Mouse (Mus musculus) forebrain, embryonic 13.5 days (tissue): ENCODE measurements around the gene Map1b. TPM values are rescaled to one million over a fixed set of nuclear protein-coding genes. Genes with fewer than 3 reads are reported as not detected.

Experiments used
- ATAC-seq: fragments of 200-750 bp; cut with Nextera tagmentation; 2 replicates; pipeline ENCODE4 v1.8.0; 2017
- H3K27ac ChIP-seq: fragments of 300-500 bp; sonication (generic); 2 replicates; pipeline ENCODE4 v1.5.1; 2015; ENCODE audit warnings: inconsistent platforms, mild to moderate bottlenecking, moderate library complexity
- H3K27me3 ChIP-seq: fragments of 300-500 bp; sonication (generic); 2 replicates; pipeline ENCODE4 v1.6.1; 2015; ENCODE audit warnings: mild to moderate bottlenecking, inconsistent platforms
- H3K36me3 ChIP-seq: fragments of 300-500 bp; sonication (generic); 2 replicates; pipeline ENCODE4 v1.6.1; 2015; ENCODE audit warnings: mild to moderate bottlenecking, inconsistent platforms; ENCODE audit not compliant: poor library complexity, severe bottlenecking
- H3K4me1 ChIP-seq: fragments of 300-500 bp; sonication (generic); 2 replicates; pipeline ENCODE4 v1.6.1; 2015; ENCODE audit warnings: inconsistent platforms
- H3K4me2 ChIP-seq: fragments of 300-500 bp; sonication (generic); 2 replicates; pipeline ENCODE4 v1.6.1; 2015; ENCODE audit warnings: inconsistent platforms, mild to moderate bottlenecking, moderate library complexity
- H3K4me3 ChIP-seq: fragments of 300-500 bp; sonication (generic); 2 replicates; pipeline ENCODE4 v1.5.1; 2015; ENCODE audit warnings: mild to moderate bottlenecking, inconsistent platforms
- H3K9ac ChIP-seq: fragments of 300-500 bp; sonication (generic); 2 replicates; pipeline ENCODE4 v1.6.1; 2015; ENCODE audit warnings: mild to moderate bottlenecking, inconsistent platforms
- H3K9me3 ChIP-seq: fragments of 300-500 bp; sonication (generic); replicated peaks from 2 replicates; pipeline ENCODE4 v1.6.1; 2016; ENCODE audit warnings: inconsistent platforms
- WGBS: fragments of 180-500 bp; shearing (Covaris S2); methylation state at CpG from one replicate; pipeline ENCODE4 v1.1.7; 2015; 5-methylcytosine and 5-hydroxymethylcytosine counted together
- polyA plus RNA-seq: library from polyadenylated mRNA; unstranded; fragments of >200 nt; fragmentation: Nextera tagmentation; extraction: Ambion mirVana; gene quantifications from 2 replicates; pipeline ENCODE4 v1.2.1, GENCODE M21; 2015

Map1b gene
- polyA plus RNA-seq, 1 experiment from 2014 or later = 1,694 TPM

- Histone ChIP-seq H3K4me1 (peaks cover 31% of the 10 kb centered on the region), H3K9me3 (no peaks in the 10 kb centered on the region), H3K27me3 (no peaks in the 10 kb centered on the region), H3K27ac (peak overlapping the region; percentile 26; the same call in 1 of the 2 replicates), H3K4me3 (no peak overlapping the region), H3K4me2 (no peak overlapping the region), H3K36me3 (peaks cover 51% of the 10 kb centered on the region), H3K9ac (no peak overlapping the region)
- ATAC-seq = no peak
- 45% methylated on average over 13 of the region's 13 CpGs for WGBS
These were observed 102.6 kb downstream of the Map1b start for GRCm38 (mm10) chr13:99413481-99414351.

DNA sequence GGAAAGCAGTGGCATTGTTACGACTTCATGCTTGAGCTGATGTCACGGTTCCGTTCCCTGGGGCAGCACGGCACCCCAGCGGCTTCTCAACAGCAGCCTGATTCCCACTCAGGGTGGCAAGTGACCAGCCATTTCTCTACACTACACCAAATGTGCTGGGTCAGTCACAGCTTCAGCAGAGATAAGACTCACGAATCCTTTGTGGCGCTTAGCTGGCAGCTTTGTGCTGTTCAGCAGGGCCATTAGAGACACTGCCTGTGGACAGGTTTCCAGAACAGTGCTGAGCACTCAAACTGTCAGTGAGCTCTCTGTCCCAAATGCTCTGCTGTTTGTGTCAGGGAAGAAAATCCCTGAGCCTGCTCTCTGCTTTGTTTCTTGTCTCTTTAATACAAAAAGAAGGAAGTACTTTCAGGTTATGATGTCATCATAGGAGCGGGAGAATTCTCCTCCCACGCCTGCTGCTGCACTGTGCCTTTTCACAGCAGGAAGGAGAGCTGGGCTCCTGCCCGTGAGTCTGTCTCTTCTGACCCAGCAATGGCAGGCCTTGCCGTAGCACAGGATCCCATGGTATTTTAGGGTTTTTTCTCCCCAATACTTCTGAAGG is 103.8 kb downstream of the Map1b start:
- H3K4me3 ChIP-seq = no peak overlapping the region
- peak overlapping the region; percentile 45 for H3K27ac ChIP-seq
- H3K9me3 ChIP-seq = no peaks in the 10 kb centered on the region
- WGBS = 50% methylated on average over 11 of the region's 11 CpGs
- H3K9ac ChIP-seq = no peak overlapping the region
- peaks cover 51% of the 10 kb centered on the region for H3K36me3 ChIP-seq
- peak; percentile 43; the same call in 1 of the 2 replicates for ATAC-seq
- H3K4me1 ChIP-seq = peaks cover 34% of the 10 kb centered on the region
- H3K4me2 ChIP-seq = no peak overlapping the region
- no peaks in the 10 kb centered on the region for H3K27me3 ChIP-seq

GRCm38 (mm10) chr13:99411761-99412160 is 104.6 kb downstream of the Map1b start:
- Histone ChIP-seq H3K27ac (0 out of 2 replicates have a peak overlapping the region, but pooled peaks have one; percentile 45), H3K9me3 (no peaks in the 10 kb centered on the region), H3K4me2 (no peak overlapping the region), H3K4me1 (peaks cover 34% of the 10 kb centered on the region), H3K9ac (no peak overlapping the region), H3K36me3 (peaks cover 51% of the 10 kb centered on the region), H3K4me3 (no peak overlapping the region), H3K27me3 (no peaks in the 10 kb centered on the region)
- no peak for ATAC-seq
- WGBS = 95% methylated on average over 3 of the region's 3 CpGs

DNA sequence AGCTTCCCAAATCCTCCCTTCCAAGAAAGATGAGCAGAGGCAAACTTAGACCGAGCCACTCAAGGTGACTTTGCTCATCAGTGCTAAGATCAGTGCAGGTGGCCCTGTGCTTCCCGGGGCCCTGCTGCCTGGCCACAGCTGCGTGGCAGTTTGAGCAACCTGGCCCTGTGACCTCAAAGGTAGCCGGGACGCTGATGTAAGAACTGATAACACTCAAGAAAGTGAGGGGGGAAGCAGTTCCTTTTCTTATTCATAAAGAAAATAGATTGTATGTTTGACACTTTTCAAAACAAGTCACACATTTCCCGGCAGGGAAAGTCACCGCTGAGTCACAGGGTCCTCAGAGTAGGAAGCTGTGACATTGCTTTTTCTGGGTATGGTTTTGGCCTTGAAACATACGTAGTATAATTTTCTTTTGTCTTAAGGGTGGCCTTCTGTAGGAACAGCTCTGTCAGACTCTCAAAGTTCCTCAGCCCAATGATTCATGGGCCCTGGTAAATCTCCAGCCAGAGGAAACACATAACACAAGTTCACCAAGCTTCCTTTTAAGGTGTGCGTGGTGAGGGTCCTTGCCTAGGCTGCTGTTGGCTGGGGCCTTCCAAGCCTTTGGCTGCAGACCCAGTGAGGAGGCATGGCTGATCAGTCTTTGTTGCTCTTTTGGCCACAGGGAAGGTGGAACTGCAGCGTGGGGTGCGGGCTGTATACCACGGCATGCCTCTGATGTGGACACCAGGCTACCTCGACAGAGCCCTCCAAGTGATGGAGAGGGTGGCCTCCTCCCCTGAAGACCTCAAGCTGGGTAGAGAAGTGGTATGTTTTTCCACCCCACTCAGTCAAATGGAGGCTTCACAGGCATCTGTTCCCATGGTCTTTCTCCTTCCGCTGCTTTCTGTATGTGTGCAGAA is 105.5 kb downstream of the Map1b start:
- Histone ChIP-seq H3K4me3 (no peak overlapping the region), H3K36me3 (peaks cover 52% of the 10 kb centered on the region), H3K27ac (no peak overlapping the region), H3K4me1 (peaks cover 34% of the 10 kb centered on the region), H3K4me2 (no peak overlapping the region), H3K9ac (no peak overlapping the region), H3K27me3 (no peaks in the 10 kb centered on the region), H3K9me3 (no peaks in the 10 kb centered on the region)
- 92% methylated on average over 14 of the region's 14 CpGs for whole genome bisulfite sequencing
- no peak for ATAC-seq

DNA sequence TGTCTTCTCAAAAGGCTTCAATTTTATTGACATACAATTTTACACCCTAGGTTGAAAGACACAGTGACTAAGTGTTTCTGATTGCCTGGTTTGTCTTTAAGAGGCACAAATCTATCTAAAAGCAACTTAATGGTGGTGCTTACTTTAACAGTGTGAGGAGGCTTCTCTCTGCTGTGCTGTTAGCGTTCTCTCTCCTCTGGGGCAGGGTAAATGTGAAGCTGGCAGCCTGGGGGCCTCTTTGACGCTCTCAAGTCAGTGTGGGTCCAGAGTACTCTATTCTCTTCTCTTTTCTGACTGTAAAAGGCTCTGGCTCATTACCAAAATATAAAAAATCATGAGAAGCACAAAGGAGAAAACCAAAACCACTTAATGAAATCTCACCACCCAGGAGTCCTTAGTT is 107.1 kb downstream of the Map1b start:
- Histone ChIP-seq H3K4me1 (peaks cover 31% of the 10 kb centered on the region), H3K4me2 (no peak overlapping the region), H3K27ac (no peak overlapping the region), H3K4me3 (no peak overlapping the region), H3K36me3 (peaks cover 55% of the 10 kb centered on the region), H3K9ac (no peak overlapping the region), H3K27me3 (no peaks in the 10 kb centered on the region), H3K9me3 (no peaks in the 10 kb centered on the region)
- no peak for ATAC-seq
- WGBS = 19% methylated on average over 2 of the region's 2 CpGs

DNA sequence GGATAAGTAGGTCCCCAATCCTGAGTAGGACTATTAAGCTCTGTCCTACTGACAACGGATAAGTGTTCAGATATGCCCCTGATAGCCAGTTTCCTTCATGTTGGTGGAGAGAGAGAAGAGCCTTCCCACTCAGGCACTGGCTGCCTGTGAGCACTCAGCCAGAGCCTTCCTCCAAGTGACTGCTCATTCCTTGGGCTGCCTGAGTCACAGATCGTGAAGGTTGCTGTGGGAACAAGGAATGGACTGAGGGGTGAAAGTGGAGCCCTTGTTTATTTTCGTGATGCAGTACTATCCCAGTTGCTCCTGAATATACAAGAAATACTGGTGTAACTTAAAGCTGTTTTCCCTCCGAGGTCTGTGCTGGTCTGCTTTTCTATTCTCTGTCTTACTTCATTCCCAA is 117.0 kb downstream of the Map1b start:
- no peak overlapping the region for H3K27ac ChIP-seq
- H3K27me3 ChIP-seq = no peaks in the 10 kb centered on the region

DNA sequence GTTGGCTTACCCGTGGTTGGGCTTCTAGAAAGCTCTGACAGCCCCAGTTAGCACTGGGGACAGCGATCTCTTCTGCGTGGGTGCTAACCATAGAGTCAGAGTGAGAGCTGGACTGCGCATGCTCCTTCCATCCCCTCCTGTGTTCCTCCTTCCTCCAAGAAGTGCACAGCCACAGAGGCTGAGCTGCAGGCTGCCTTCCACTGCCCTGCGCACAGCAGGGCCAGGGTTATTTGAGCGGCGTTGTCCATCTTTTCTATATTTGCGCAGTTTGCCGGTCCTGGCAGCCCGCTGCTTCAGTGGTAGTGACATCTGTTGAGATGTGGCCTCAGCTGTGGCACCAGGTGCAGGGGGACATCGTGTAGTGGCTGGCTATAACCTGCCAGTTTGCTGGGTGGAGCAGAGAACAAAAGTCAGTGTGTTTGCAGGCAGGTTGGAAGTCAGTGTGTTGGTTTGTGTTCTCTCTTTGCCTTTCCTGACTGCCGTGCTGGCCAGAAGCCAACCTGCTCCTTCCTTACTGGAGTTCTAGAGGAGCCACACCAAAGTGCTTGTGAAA is 118.1 kb downstream of the Map1b start:
- 85% methylated on average over 12 of the region's 12 CpGs for WGBS
- peak overlapping the region; percentile 59 for H3K27ac ChIP-seq
- ATAC-seq = no peak

More for the DNA sequence above, 117.0 kb downstream of the Map1b start:
- no peaks in the 10 kb centered on the region for H3K9me3 ChIP-seq
- no peak overlapping the region for H3K9ac ChIP-seq
- ATAC-seq = no peak
- peaks cover under 1% of the 10 kb centered on the region for H3K36me3 ChIP-seq
- H3K4me3 ChIP-seq = no peak overlapping the region
- WGBS = 83% methylated on average over 4 of the region's 4 CpGs
- no peak overlapping the region for H3K4me2 ChIP-seq
- H3K4me1 ChIP-seq = peaks cover 37% of the 10 kb centered on the region

DNA sequence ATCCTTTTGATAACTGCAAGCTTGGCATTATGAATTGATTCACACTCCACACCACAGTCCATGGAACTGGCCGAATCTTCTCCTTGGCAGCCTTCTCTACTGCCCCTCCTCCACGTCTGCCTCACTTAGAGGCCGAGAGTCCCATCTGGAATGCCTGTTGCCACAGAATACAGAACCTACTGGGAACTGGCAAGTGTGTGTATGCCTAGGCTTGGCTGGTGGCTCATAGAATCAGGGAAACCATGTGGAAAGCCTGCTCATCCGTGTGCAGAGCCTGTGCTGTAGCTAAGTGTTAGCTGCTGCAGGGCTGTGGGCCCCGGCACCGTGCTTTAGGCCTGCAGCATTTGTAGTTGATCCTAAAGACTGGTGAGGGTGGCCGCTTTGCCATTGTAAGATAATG is 119.1 kb downstream of the Map1b start:
- Histone ChIP-seq H3K27me3 (no peaks in the 10 kb centered on the region), H3K36me3 (no peaks in the 10 kb centered on the region), H3K4me1 (peaks cover 37% of the 10 kb centered on the region), H3K27ac (peak overlapping the region; percentile 59), H3K9ac (0 out of 2 replicates have a peak overlapping the region, but pooled peaks have one; percentile 3), H3K4me2 (no peak overlapping the region), H3K9me3 (no peaks in the 10 kb centered on the region), H3K4me3 (no peak overlapping the region)
- 18% methylated on average over 7 of the region's 7 CpGs for WGBS
- peak; percentile 99 for ATAC-seq

More for the DNA sequence above, 118.1 kb downstream of the Map1b start:
- H3K27me3 ChIP-seq = no peaks in the 10 kb centered on the region
- no peaks in the 10 kb centered on the region for H3K36me3 ChIP-seq
- no peak overlapping the region for H3K9ac ChIP-seq
- H3K4me2 ChIP-seq = no peak overlapping the region
- H3K4me3 ChIP-seq = no peak overlapping the region
- H3K9me3 ChIP-seq = no peaks in the 10 kb centered on the region
- H3K4me1 ChIP-seq = peaks cover 37% of the 10 kb centered on the region

GRCm38 (mm10) chr13:99395531-99395930 is 120.8 kb downstream of the Map1b start:
- no peak for ATAC-seq
- no peaks in the 10 kb centered on the region for H3K9me3 ChIP-seq
- H3K4me2 ChIP-seq = no peak overlapping the region
- H3K9ac ChIP-seq = no peak overlapping the region
- H3K27me3 ChIP-seq = no peaks in the 10 kb centered on the region
- H3K4me3 ChIP-seq = no peak overlapping the region
- H3K36me3 ChIP-seq = no peaks in the 10 kb centered on the region
- H3K27ac ChIP-seq = no peak overlapping the region; the same call in 1 of the 2 replicates
- peaks cover 45% of the 10 kb centered on the region for H3K4me1 ChIP-seq
- WGBS = 33% methylated on average over 12 of the region's 12 CpGs

GRCm38 (mm10) chr13:99394694-99395093 is 121.6 kb downstream of the Map1b start:
- Histone ChIP-seq H3K27me3 (no peaks in the 10 kb centered on the region), H3K4me3 (no peak overlapping the region), H3K9ac (no peak overlapping the region), H3K27ac (no peak overlapping the region), H3K4me2 (no peak overlapping the region), H3K9me3 (no peaks in the 10 kb centered on the region), H3K36me3 (no peaks in the 10 kb centered on the region), H3K4me1 (peaks cover 45% of the 10 kb centered on the region)
- no peak for ATAC-seq
- 59% methylated on average over 3 of the region's 3 CpGs for WGBS

GRCm38 (mm10) chr13:99393128-99393527 is 123.2 kb downstream of the Map1b start:
- H3K4me2 ChIP-seq = no peak overlapping the region
- H3K27me3 ChIP-seq = no peaks in the 10 kb centered on the region
- no peak overlapping the region for H3K4me3 ChIP-seq
- 84% methylated on average over 3 of the region's 3 CpGs for WGBS
- H3K36me3 ChIP-seq = no peaks in the 10 kb centered on the region
- no peak overlapping the region for H3K9ac ChIP-seq
- H3K27ac ChIP-seq = no peak overlapping the region
- no peak for ATAC-seq
- H3K4me1 ChIP-seq = peaks cover 35% of the 10 kb centered on the region
- no peaks in the 10 kb centered on the region for H3K9me3 ChIP-seq
